Mouse (Mus musculus) olfactory bulb, adult 2 months (tissue): Measurements from ENCODE around the gene Ncf4.

Source experiments
- CTCF ChIP-seq: fragments of 200-500 bp; IDR thresholded peaks from 2 replicates; pipeline ENCODE4 v1.5.1; 2012; ENCODE audit warnings: low read depth, mild to moderate bottlenecking, low read length, moderate library complexity; ENCODE audit not compliant: insufficient read depth
- POLR2A ChIP-seq: fragments of 200-500 bp; IDR thresholded peaks from 2 replicates; pipeline ENCODE4 v1.6.1; 2012; ENCODE audit warnings: mild to moderate bottlenecking, low read depth, low read length, moderate library complexity; ENCODE audit not compliant: insufficient read depth

- TF ChIP-seq CTCF: no peak
- no peak for TF ChIP-seq POLR2A
Measured at GRCm38 (mm10) chr15:78293716-78294115, 49.1 kb downstream of the Ncf4 start.
